Mouse (Mus musculus): Measurements from ENCODE around the gene Mxra7.

Gene Mxra7

GRCm38 (mm10) chr11:116764946-116765345 lies 62.9 kb downstream of the Mxra7 start:
- no peak for DNase-seq

- DNase-seq: no peak
Observed at GRCm38 (mm10) chr11:116764346-116764745, 63.5 kb downstream of the Mxra7 start.

GRCm38 (mm10) chr11:116755191-116755590 lies 72.7 kb downstream of the Mxra7 start:
- no peak for DNase-seq

GRCm38 (mm10) chr11:116753674-116754470 lies 74.0 kb downstream of the Mxra7 start:
- no peak for DNase-seq
